Mouse (Mus musculus) splenic B cell, adult 2 months (primary cell): ENCODE results near the gene Notch3.
"Not testable (repeated sequence)": the region's sequence is repeated elsewhere in the genome, so short reads cannot be mapped to it uniquely, and the experiment has no call there.

Source experiments
- DNase-seq: peaks from one replicate; pipeline ENCODE4 v3.0.0-alpha.2; 2011; ENCODE audit warnings: low read depth, low spot score
- H3K27me3 ChIP-seq: 2 replicates; pipeline ENCODE4 v1.6.1; 2012; ENCODE audit warnings: mild to moderate bottlenecking, low read length, moderate library complexity, mixed read lengths; ENCODE audit not compliant: control insufficient read depth, poor library complexity, insufficient read depth, severe bottlenecking
- H3K36me3 ChIP-seq: 2 replicates; pipeline ENCODE4 v1.6.1; 2012; ENCODE audit warnings: mild to moderate bottlenecking, low read length, moderate library complexity, mixed read lengths; ENCODE audit not compliant: control insufficient read depth, poor library complexity, insufficient read depth, severe bottlenecking

Notch3 gene

GRCm38 (mm10) chr17:32117872-32118421 lies 48.7 kb downstream of the Notch3 start:
- H3K27me3 ChIP-seq, DNase-seq, H3K36me3 ChIP-seq: not testable (repeated sequence)

GRCm38 (mm10) chr17:32117287-32117871 lies 49.3 kb downstream of the Notch3 start:
- H3K27me3 ChIP-seq, result no peaks in the 10 kb centered on the region
- no peak for DNase-seq

GRCm38 (mm10) chr17:32116586-32117286 lies 49.9 kb downstream of the Notch3 start:
- DNase-seq, result no peak
- no peaks in the 10 kb centered on the region for H3K27me3 ChIP-seq
- H3K36me3 ChIP-seq, result no peaks in the 10 kb centered on the region

More at GRCm38 (mm10) chr17:32117287-32117871, 49.3 kb downstream of the Notch3 start:
- no peaks in the 10 kb centered on the region for H3K36me3 ChIP-seq

GRCm38 (mm10) chr17:32114486-32114885 lies 52.2 kb downstream of the Notch3 start:
- not testable (repeated sequence) for H3K27me3 ChIP-seq, H3K36me3 ChIP-seq, DNase-seq

- Histone ChIP-seq H3K36me3 (no peaks in the 10 kb centered on the region), H3K27me3 (no peaks in the 10 kb centered on the region)
- peak; percentile 66 for DNase-seq
Measured at GRCm38 (mm10) chr17:32113523-32114421, 52.9 kb downstream of the Notch3 start.

- Histone ChIP-seq H3K36me3 (no peaks in the 10 kb centered on the region), H3K27me3 (no peaks in the 10 kb centered on the region)
- DNase-seq, result no peak
Measured at GRCm38 (mm10) chr17:32113255-32113522, 53.5 kb downstream of the Notch3 start.

- DNase-seq, result no peak
- H3K36me3 ChIP-seq, result no peaks in the 10 kb centered on the region
- no peaks in the 10 kb centered on the region for H3K27me3 ChIP-seq
Measured at GRCm38 (mm10) chr17:32112434-32113254, 54.0 kb downstream of the Notch3 start.

- Histone ChIP-seq H3K36me3 (no peaks in the 10 kb centered on the region), H3K27me3 (no peaks in the 10 kb centered on the region)
- no peak for DNase-seq
Measured at GRCm38 (mm10) chr17:32110980-32111780, 55.5 kb downstream of the Notch3 start.

- no peak for DNase-seq
- Histone ChIP-seq H3K36me3 (no peaks in the 10 kb centered on the region), H3K27me3 (no peaks in the 10 kb centered on the region)
Measured at GRCm38 (mm10) chr17:32110424-32110823, 56.2 kb downstream of the Notch3 start.

GRCm38 (mm10) chr17:32109201-32109940 lies 57.3 kb downstream of the Notch3 start:
- DNase-seq, result no peak
- no peaks in the 10 kb centered on the region for H3K36me3 ChIP-seq
- no peaks in the 10 kb centered on the region for H3K27me3 ChIP-seq

- not testable (repeated sequence) for H3K27me3 ChIP-seq, H3K36me3 ChIP-seq, DNase-seq
Measured at GRCm38 (mm10) chr17:32108320-32109011, 58.2 kb downstream of the Notch3 start.

GRCm38 (mm10) chr17:32107877-32108276 lies 58.8 kb downstream of the Notch3 start:
- H3K36me3 ChIP-seq, result no peaks in the 10 kb centered on the region
- H3K27me3 ChIP-seq, result no peaks in the 10 kb centered on the region
- DNase-seq, result no peak

- H3K27me3 ChIP-seq, result no peaks in the 10 kb centered on the region
- no peaks in the 10 kb centered on the region for H3K36me3 ChIP-seq
- DNase-seq, result no peak
Measured at GRCm38 (mm10) chr17:32106358-32106757, 60.3 kb downstream of the Notch3 start.
